Mouse (Mus musculus) gonadal fat pad, adult 2 months (tissue): ENCODE data around the gene Etv6. TPM values are rescaled to one million over a fixed set of nuclear protein-coding genes. Genes with fewer than 3 reads are reported as not detected.

Experiments
- DNase-seq: peaks from one replicate; pipeline ENCODE4 v3.0.0-alpha.2; 2012; ENCODE audit warnings: low read depth
- polyA plus RNA-seq: library from polyadenylated mRNA; depleted of rRNA; stranded (reverse); fragments of >200 nt; gene quantifications from 2 replicates; pipeline ENCODE4 v1.2.3, GENCODE M21; 2012

The Etv6 gene
- polyA plus RNA-seq, 1 experiment = 20.6 TPM

GRCm38 (mm10) chr6:134168799-134169198 lies 133.3 kb downstream of the Etv6 start:
- DNase-seq = no peak

- DNase-seq = no peak
These were observed 135.7 kb downstream of the Etv6 start for GRCm38 (mm10) chr6:134171235-134171634.

- DNase-seq = peak; percentile 97
These were observed 136.6 kb downstream of the Etv6 start for GRCm38 (mm10) chr6:134171906-134172728.

- no peak for DNase-seq
These were observed 137.9 kb downstream of the Etv6 start for GRCm38 (mm10) chr6:134173439-134173838.

- no peak for DNase-seq
These were observed 139.6 kb downstream of the Etv6 start for GRCm38 (mm10) chr6:134175059-134175458.

- DNase-seq = peak; percentile 93
These were observed 141.7 kb downstream of the Etv6 start for GRCm38 (mm10) chr6:134177196-134177595.

- no peak for DNase-seq
These were observed 146.9 kb downstream of the Etv6 start for GRCm38 (mm10) chr6:134182301-134182948.

GRCm38 (mm10) chr6:134183592-134184342 lies 148.3 kb downstream of the Etv6 start:
- DNase-seq = no peak

- DNase-seq = no peak
These were observed 150.9 kb downstream of the Etv6 start for GRCm38 (mm10) chr6:134186286-134186903.

GRCm38 (mm10) chr6:134188719-134189118 lies 153.2 kb downstream of the Etv6 start:
- no peak for DNase-seq

GRCm38 (mm10) chr6:134189174-134189573 lies 153.7 kb downstream of the Etv6 start:
- no peak for DNase-seq

GRCm38 (mm10) chr6:134189575-134190132 lies 154.2 kb downstream of the Etv6 start:
- DNase-seq = no peak

GRCm38 (mm10) chr6:134190597-134191278 lies 155.2 kb downstream of the Etv6 start:
- no peak for DNase-seq

- no peak for DNase-seq
These were observed 157.2 kb downstream of the Etv6 start for GRCm38 (mm10) chr6:134192710-134193109.

- DNase-seq = no peak
These were observed 164.4 kb downstream of the Etv6 start for GRCm38 (mm10) chr6:134199895-134200294.

GRCm38 (mm10) chr6:134200577-134200976 lies 165.1 kb downstream of the Etv6 start:
- no peak for DNase-seq

GRCm38 (mm10) chr6:134202176-134202575 lies 166.7 kb downstream of the Etv6 start:
- DNase-seq = no peak

GRCm38 (mm10) chr6:134205163-134205562 lies 169.7 kb downstream of the Etv6 start:
- no peak for DNase-seq

GRCm38 (mm10) chr6:134205726-134206125 lies 170.2 kb downstream of the Etv6 start:
- no peak for DNase-seq

GRCm38 (mm10) chr6:134206251-134206650 lies 170.8 kb downstream of the Etv6 start:
- no peak for DNase-seq
